In the genomic region with DNA sequence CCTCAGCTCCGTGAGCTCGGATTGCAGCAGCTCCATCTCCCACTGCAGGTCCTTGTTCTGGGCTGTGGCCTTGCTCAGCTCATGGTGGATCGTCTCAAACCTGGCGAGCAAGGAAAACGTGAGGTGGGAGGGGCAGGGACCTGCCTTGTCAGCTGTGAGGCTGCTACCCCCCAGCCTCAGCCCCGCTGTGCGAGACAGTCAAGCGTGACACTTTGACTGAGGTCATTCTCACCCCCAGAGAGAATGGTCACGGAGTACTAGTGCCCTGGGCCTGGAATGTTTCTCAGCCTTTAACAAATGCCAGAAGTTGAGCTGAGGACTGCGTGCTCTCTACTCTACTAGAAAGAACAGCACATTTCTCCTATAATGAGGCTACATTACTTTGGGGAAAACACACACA, we compare ENCODE assay signal across 27 mouse cellular contexts.
DNase-seq lines count a peak whose midpoint lies in the region; ATAC-seq and TF ChIP-seq lines count a peak whose summit lies in the region.
"Had no signal": no experiment of that assay in that cellular context is flagged by ENCODE, and none has a peak within 500 bp of the region (broad histone marks: within the 10 kb centered on the region; RNA-seq: fewer than 3 reads in every experiment).

No protein-coding gene starts in this region.

- in situ Hi-C loops in Patski (cut with MboI; ENCODE audit: low pct_unique_long_range_greater_than_20kb): loop anchor here (5.0 kb wide), 2 partner anchors 34 to 96 kb away; no protein-coding TSS in a partner anchor

- H3K4me1 ChIP-seq in kidney, adult 2 months (ENCODE audit: control insufficient read depth, insufficient read depth, low read length): peaks cover 3% of the 10 kb centered on the region; the same call in 1 of the 2 replicates
- peaks cover 17% of the 10 kb centered on the region; the same call in 1 of the 2 replicates for H3K4me1 ChIP-seq in kidney, embryonic 16.5 days (ENCODE audit: insufficient read depth, low read length)
- H3K4me1 ChIP-seq: embryonic facial prominence, embryonic 12.5 days; hindbrain, embryonic 15.5 days; midbrain, embryonic 15.5 days had no signal

- no peak overlapping the region; the same call in 1 of the 2 replicates for H3K27ac ChIP-seq in kidney, adult 2 months (ENCODE audit: insufficient read depth, low read depth, low read length)
- peak overlapping the region; percentile 4; the same call in 1 of the 2 replicates for H3K27ac ChIP-seq in kidney, embryonic 16.5 days (ENCODE audit: low read length)
- H3K27ac ChIP-seq: embryonic facial prominence, embryonic 12.5 days; heart, adult 2 months; hindbrain, embryonic 10.5 days; hindbrain, embryonic 15.5 days; liver, embryonic 14.5 days; midbrain, embryonic 10.5 days; midbrain, embryonic 15.5 days had no signal

- H3K9me3 ChIP-seq in kidney, embryonic 16.5 days (ENCODE audit: low read length): no peaks in the 10 kb centered on the region
- H3K9me3 ChIP-seq: embryonic facial prominence, embryonic 12.5 days; heart, embryonic 12.5 days; hindbrain, embryonic 10.5 days; hindbrain, embryonic 15.5 days; midbrain, embryonic 10.5 days; midbrain, embryonic 15.5 days had no signal

- no peak for DNase-seq in Patski (ENCODE audit: low read depth, low spot score)
- DNase-seq in kidney, adult 2 months: peak; percentile 67
- peak; percentile 51 to 60 for DNase-seq in kidney, postnatal 36 days
- no peak for DNase-seq in cerebellum, adult 18-20 months
- DNase-seq in heart, postnatal 25 days (ENCODE audit: low spot score): no peak
- DNase-seq: adrenal gland, adult 8-10 months; cerebellum, adult 8-10 months; cerebellum, postnatal 36 days; gastrocnemius, postnatal 36 days; heart, adult 2 months; heart, postnatal 10 days; liver; lung, embryonic 14.5 days; right cerebral cortex, postnatal 25 days; thymus, postnatal 14 days had no signal

- no peak for TF ChIP-seq CTCF in Patski (IDR thresholded peaks at IDR 0.05)
- no peak for TF ChIP-seq CTCF in kidney, adult 2 months (conservative IDR thresholded peaks at IDR 0.05; ENCODE audit: insufficient read depth, insufficient read length, low read depth, low read length)

- no peaks in the 10 kb centered on the region for H3K36me3 ChIP-seq in kidney, adult 2 months (ENCODE audit: control insufficient read depth, insufficient read depth, low read length)
- H3K36me3 ChIP-seq in kidney, embryonic 16.5 days (ENCODE audit: insufficient read depth, low read length): peaks cover 22% of the 10 kb centered on the region; the same call in 1 of the 2 replicates

- CTCF ChIA-PET in Patski (lab: Charles Lee): interaction anchor here (1.3 to 2.1 kb wide), 3 partner anchors 97 to 109 kb away, joined by 3 to 9 read pairs (median 4); no protein-coding TSS in a partner anchor

- no peak overlapping the region for H3K4me3 ChIP-seq in kidney, adult 2 months (ENCODE audit: insufficient read depth, low read depth, low read length)
- no peak overlapping the region for H3K4me3 ChIP-seq in kidney, embryonic 16.5 days (ENCODE audit: low read length)
- H3K4me3 ChIP-seq: embryonic facial prominence, embryonic 12.5 days; heart, adult 2 months; heart, embryonic 12.5 days; hindbrain, embryonic 10.5 days; hindbrain, embryonic 15.5 days; midbrain, embryonic 10.5 days; midbrain, embryonic 15.5 days had no signal

- peak; percentile 70 for ATAC-seq in Patski
- ATAC-seq in kidney, embryonic 16.5 days (ENCODE audit: low FRiP score, low TSS enrichment): peak; percentile 82
- no peak for ATAC-seq in CD4-positive, CD25-positive, alpha-beta regulatory T cell, adult 4 months
- ATAC-seq: activated CD4-positive, CD25-positive, alpha-beta regulatory T cell, adult 4 months; forebrain, embryonic 14.5 days; inflammation-experienced regulatory T-cells, adult 6 months; midbrain, embryonic 15.5 days had no signal

- POLR2A ChIA-PET in Patski (lab: Charles Lee): interaction anchor here (0.5 to 1.2 kb wide), 3 partner anchors 18 to 116 kb away, joined by 3 read pairs; no protein-coding TSS in a partner anchor

- H3K27me3 ChIP-seq in Patski: no peaks in the 10 kb centered on the region
- no peaks in the 10 kb centered on the region for H3K27me3 ChIP-seq in kidney, adult 2 months (replicated peaks; ENCODE audit: control insufficient read depth, insufficient read depth, low read length)
- H3K27me3 ChIP-seq in kidney, embryonic 16.5 days (ENCODE audit: insufficient read depth, low read length): no peaks in the 10 kb centered on the region
- H3K27me3 ChIP-seq: embryonic facial prominence, embryonic 12.5 days; heart, embryonic 12.5 days; hindbrain, embryonic 15.5 days; midbrain, embryonic 15.5 days had no signal

- no peak overlapping the region for H3K4me2 ChIP-seq in kidney, embryonic 16.5 days (replicated peaks; ENCODE audit: low read depth, low read length)
- H3K4me2 ChIP-seq: embryonic facial prominence, embryonic 12.5 days; heart, embryonic 12.5 days; hindbrain, embryonic 15.5 days; lung, embryonic 14.5 days; midbrain, embryonic 15.5 days had no signal

- H3K9ac ChIP-seq in kidney, embryonic 16.5 days (replicated peaks; ENCODE audit: low read length): no peak overlapping the region
- H3K9ac ChIP-seq: embryonic facial prominence, embryonic 12.5 days; heart, embryonic 12.5 days; hindbrain, embryonic 15.5 days; liver, embryonic 14.5 days; lung, embryonic 14.5 days; midbrain, embryonic 15.5 days had no signal

- intact Hi-C loops in heart, postnatal 25 days (cut with DNase I): no loop called here

- no peak for TF ChIP-seq POLR2A in kidney, adult 2 months (IDR thresholded peaks at IDR 0.05; ENCODE audit: low read depth, low read length)

- WGBS in kidney, adult 2 months: 44% methylated on average over 10 of the region's 10 CpGs
- 51% methylated on average over 10 of the region's 10 CpGs for WGBS in kidney, embryonic 16.5 days

Comparison
In these comparisons a context has a peak if more than half of its experiments do, and no peak if none do; other contexts are left out.
1. DNase-seq: peak in kidney, adult 2 months (single experiment) and kidney, postnatal 36 days (2 of 2); none in Patski (single experiment), cerebellum, adult 18-20 months (0 of 2) and heart, postnatal 25 days (single experiment).